Mouse (Mus musculus) spleen, embryonic (tissue): ENCODE measurements around the gene Rpl37.

Experiments used
- CTCF ChIA-PET: fragments of 350-600 bp; sonication (Branson Sonifier 250); formaldehyde crosslinking; loops from one replicate; lab custom pipeline; 2022; lab: Charles Lee

The Rpl37 gene

DNA sequence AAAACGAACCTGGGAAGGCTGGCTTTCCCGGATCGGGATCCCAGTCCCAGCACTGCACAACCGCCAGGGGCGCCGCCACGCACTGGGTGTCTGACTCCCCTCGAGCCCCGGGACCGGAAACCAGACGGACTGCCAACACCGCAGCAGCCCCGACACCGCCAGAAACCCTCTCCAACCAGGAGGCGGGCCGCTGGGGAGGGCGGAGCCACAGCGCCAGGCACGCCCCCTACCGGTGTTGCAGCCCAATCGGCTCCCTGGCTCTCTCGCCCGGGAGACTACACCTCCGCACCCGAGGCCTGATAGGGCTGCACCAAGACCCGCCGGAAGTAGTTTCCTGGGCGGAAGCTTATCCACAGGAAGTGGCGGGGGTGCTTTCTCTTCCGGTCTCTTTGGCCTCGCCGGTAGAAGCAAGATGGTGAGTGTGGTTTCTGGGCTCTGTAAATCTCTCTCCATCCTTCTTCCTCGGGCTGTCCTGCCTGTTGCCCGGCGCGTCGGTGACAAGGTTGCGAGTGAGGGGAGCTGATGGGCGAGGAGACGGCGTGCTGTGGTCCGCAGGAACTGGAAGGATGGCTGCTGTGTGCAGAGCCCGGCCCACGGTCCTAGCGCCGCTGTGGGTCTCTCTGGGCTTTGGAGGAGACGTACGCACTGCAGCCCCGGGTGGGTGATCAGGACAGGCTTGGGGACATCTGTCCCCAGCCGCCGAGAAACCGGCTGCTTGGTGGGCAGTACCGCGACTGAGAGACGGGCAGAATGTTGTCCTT is at the start of gene Rpl37:
Gene Rpl37, plus strand, starts transcription at position 376 of the 761 bp plus-strand sequence.
- CTCF ChIA-PET, result interaction anchor here (1.0 kb wide), 1 partner anchor 41 kb away, joined by 3 read pairs; no protein-coding TSS in a partner anchor

DNA sequence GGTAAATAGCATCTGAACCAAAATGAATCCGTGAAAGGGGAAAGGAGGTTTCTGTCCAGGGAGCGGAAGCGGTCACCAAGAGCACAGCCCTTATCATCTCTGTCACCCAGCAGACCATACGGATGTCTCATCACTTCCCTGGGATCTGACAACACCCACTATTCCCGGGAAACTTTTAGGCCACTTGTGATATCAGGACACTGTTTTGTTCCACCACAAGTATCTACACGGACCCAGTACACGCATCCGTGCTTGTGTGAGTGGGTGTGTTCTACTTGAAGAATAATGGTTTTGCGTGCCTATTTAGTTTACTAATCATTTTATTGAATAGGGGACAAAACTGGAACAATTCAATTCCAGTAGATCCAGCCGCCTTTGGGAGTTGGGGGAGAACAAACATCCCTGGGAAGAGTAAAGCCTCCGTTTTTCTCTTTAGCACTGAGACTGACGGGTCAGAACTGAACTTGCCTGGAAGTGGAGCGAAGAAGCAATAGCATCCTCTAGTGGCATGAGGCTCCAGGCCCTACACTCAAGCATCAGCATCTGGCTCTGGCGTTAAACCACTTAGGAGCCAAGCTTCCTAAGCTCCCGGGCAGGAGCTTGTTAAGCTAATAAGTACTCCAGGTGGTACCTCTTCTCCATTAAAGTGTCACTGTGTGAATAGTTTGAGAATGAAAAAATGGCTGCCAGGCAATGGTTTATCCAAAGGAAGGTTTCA is 47.5 kb upstream of the Rpl37 start:
- CTCF ChIA-PET, result no interaction called here

- CTCF ChIA-PET, result no interaction called here
These were observed 35.2 kb upstream of the Rpl37 start for GRCm38 (mm10) chr15:5081235-5081634.

DNA sequence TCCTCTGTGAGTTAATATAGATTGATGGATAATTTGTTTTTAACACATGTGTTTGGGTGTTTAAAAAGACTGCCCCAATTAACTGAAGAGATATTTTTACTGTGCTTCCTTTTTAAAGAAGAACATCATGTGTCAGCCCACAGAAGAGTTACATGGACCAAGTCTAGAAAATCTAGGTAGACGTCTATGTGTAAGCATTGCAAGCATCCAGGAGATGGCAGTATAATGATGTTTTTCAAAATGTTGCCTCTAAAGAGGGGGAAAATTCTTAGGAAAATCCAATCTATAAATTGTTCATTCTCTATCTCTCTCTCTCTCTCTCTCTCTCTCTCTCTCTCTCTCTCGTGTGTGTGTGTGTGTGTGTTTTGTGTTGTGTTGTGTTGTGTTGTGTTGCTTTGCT is 30.3 kb upstream of the Rpl37 start:
- CTCF ChIA-PET, result no interaction called here

GRCm38 (mm10) chr15:5088850-5089608 is 27.4 kb upstream of the Rpl37 start:
- CTCF ChIA-PET, result no interaction called here

- CTCF ChIA-PET, result no interaction called here
These were observed 26.3 kb upstream of the Rpl37 start for GRCm38 (mm10) chr15:5090131-5090530.

- CTCF ChIA-PET, result no interaction called here
These were observed 20.7 kb upstream of the Rpl37 start for GRCm38 (mm10) chr15:5095534-5096301.

- CTCF ChIA-PET, result no interaction called here
These were observed 19.1 kb upstream of the Rpl37 start for GRCm38 (mm10) chr15:5097376-5097775.

DNA sequence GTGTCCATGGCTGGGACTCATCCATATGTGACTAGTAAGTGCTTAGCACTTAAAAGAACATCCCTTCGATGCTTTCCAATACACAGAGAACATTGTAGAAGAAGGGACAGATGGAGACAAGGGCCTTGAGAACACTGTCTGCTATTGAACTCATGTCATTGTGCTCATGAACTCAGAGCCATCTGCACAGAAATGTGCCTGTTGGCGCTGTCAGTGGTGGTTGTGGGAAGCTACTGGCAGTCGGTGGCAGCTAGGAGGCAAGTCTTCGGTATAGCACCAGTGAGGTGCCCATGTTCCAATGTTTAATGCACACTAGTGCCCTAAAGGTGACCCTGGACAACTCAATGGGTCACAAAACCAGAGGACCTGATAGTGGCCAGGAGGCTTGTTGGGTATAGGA is 14.1 kb upstream of the Rpl37 start:
- CTCF ChIA-PET, result interaction anchor here (0.6 to 0.7 kb wide), 2 partner anchors 35 to 86 kb away, joined by 3 read pairs; no protein-coding TSS in a partner anchor

GRCm38 (mm10) chr15:5105891-5106290 is 10.6 kb upstream of the Rpl37 start:
- CTCF ChIA-PET, result no interaction called here

DNA sequence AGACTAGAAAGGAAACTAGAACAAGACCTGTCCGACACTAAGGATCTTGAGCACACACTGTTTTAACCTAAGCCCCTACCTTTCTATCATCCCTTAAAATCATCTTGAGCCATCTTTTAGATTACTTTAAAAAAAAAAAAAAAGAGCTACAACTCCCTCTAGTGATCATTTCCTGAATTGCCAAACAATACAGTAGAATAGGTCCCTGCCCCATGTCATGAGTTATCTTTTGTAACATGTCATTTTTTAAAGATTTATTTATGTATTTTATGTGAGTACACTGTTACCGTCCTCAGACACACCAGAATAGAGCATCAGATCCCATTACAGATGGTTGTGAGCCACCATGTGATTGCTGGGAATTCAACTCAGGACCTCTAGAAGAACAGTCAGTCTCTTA is 10.2 kb upstream of the Rpl37 start:
- CTCF ChIA-PET, result no interaction called here

- CTCF ChIA-PET, result interaction anchor here (0.6 to 1.0 kb wide), 2 partner anchors 1113 to 1470 kb away, joined by 7 to 10 read pairs; no protein-coding TSS in a partner anchor
These were observed 8.5 kb upstream of the Rpl37 start, which contains the start of gene Card6 for GRCm38 (mm10) chr15:5107686-5108654. Card6 (minus strand) TSS chr15:5108539.

DNA sequence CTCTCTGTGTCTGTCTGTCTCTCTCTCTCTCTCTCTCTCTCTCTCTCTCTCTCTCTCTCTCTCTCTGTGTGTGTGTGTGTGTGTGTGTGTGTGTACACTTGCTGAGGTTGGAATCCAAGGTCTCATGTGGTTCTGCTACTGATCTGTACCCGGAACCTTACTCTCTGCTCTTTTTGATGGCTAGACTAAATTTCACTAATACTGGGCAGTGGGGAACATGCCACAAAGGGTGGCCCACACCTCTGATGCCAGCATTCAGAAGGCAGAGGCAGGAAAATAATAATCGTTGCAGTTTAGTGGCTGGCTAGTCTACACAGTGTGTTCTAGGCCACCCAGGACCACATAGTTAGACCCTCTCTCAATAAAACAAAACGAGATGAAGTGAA is 7.8 kb upstream of the Rpl37 start:
- CTCF ChIA-PET, result no interaction called here

DNA sequence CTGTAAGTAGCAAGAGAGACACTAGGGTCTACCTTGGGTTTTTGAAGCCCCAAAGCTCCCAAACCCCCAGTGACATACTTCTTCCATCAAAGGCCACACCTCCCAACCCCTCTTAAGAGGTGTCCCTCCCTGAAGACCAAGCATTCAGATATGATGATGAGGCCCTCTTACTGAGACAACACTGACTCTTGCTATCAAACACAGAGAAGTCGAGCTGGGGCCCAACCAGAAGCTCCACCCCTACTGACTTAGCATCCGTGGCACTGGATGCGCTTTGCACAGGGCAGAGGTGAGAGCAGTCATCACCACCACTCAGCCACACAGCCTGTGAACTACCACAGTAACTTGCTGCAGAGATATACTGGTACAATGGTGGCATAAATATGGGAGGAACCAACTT is 3.8 kb upstream of the Rpl37 start:
- CTCF ChIA-PET, result interaction anchor here (0.6 to 0.7 kb wide), 2 partner anchors 14 to 32 kb away, joined by 3 to 4 read pairs; no protein-coding TSS in a partner anchor

DNA sequence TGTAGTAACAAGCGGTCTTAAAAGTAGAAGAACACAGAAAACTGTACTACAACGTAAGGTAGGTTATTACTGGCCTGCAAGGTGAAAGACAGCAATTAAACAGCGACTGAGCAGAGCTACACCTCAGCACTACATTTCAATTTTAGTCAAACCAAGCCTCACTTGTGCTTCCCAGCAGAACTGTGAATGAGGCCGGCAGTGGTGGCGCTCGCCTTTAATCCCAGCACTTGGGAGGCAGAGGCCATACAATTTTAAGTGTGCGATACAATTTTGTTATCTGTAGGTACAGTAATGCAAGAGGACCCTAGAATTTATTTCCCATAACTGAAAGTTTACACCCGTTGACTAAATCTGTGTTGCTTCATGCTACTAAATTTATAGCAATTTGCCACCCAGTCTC is 1.3 kb upstream of the Rpl37 start:
- CTCF ChIA-PET, result interaction anchor here (1.0 kb wide), 1 partner anchor 42 kb away, joined by 3 read pairs; no protein-coding TSS in a partner anchor

DNA sequence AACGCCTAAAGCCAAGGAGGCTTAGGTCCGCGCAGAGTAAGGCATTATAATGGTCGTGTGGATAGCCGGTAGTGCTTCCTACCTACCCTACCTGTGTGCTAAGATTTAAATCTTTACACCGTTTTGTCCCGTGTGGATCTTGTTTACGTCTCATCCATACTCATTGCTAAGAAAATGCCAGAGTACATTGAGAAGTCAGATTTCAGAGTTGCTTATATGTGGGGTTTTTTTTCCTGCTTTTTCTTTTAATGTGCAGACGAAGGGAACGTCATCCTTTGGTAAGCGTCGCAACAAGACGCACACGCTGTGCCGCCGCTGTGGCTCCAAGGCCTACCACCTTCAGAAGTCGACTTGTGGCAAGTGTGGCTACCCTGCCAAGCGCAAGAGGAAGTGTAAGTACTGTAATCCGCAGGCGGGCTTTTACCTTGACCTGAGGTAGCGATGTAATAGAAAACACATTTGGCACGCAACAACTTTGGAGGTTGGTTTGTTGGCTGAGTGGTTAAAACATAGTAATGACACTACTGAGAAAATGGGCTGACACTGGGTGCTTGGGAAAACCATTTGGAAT is 671 bp downstream of the Rpl37 start:
- CTCF ChIA-PET, result no interaction called here

- CTCF ChIA-PET, result interaction anchor here (0.7 to 0.9 kb wide), 2 partner anchors 26 to 273 kb away, joined by 3 read pairs; no protein-coding TSS in a partner anchor
These were observed 2.2 kb downstream of the Rpl37 start for GRCm38 (mm10) chr15:5118626-5119025.

DNA sequence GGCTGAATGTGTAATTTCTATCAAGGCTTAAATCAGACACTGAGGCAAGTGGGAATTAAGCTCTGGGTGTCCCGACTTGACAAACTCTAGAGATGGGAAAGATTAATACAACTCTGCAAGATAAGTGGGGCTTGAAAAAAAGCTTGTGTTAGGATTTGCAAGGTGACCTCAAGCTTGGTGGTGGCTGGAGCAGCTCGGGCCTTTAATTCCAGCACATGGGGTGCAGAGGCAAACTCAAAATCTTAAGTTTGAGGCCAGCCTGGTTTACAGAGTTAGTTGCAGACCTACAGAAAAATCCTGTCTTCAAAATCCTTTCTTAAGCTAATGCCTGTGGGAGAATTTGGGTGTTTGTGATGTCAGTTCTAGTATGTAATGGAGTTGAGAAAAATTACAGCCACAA is 2.7 kb downstream of the Rpl37 start:
- CTCF ChIA-PET, result interaction anchor here (0.7 kb wide), 1 partner anchor 273 kb away, joined by 3 read pairs; no protein-coding TSS in a partner anchor

GRCm38 (mm10) chr15:5119707-5120106 is 3.3 kb downstream of the Rpl37 start:
- CTCF ChIA-PET, result no interaction called here
